Mouse (Mus musculus) testis, adult 2 months (tissue): ENCODE measurements at regions not wholly inside any gene's neighbourhood (a gene's known extent, or its start where the extent isn't known, plus 50 kb on each side); places are given as distances from the start of the nearest gene placed in this dataset.

Source experiments
- CTCF ChIP-seq: fragments of 200-500 bp; IDR thresholded peaks from 2 replicates; pipeline ENCODE4 v1.5.1; 2012; ENCODE audit warnings: low read depth, mild to moderate bottlenecking, inconsistent platforms, low read length, moderate library complexity; ENCODE audit not compliant: control insufficient read depth, insufficient read depth, insufficient replicate concordance
- POLR2A ChIP-seq: fragments of 200-500 bp; IDR thresholded peaks from 2 replicates; pipeline ENCODE4 v1.6.1; 2012; ENCODE audit warnings: low read depth, mild to moderate bottlenecking, inconsistent platforms, low read length, moderate library complexity; ENCODE audit not compliant: control insufficient read depth

DNA sequence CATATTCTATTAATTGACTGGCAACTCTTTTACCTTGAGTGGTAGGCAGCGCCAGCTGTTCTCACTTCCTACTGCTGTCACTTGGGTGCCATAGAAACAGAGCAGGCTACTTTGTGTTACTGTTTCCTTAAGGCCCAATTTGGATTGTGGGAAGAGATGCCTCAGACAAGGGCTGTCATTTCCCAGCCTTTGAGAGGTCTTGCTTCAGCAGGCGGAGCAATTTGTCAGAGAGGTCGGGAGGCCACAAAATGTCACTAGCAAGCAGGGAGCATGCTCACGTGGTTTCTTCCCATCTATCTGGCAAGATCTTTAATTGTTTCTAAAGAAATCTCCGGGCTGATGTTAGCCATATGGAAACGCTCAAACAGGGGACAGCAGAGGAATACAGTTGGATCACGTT, 99.3 kb upstream of the Plxnc1 start:
- TF ChIP-seq CTCF (no peak), POLR2A (no peak)
